Mouse (Mus musculus) gastrocnemius, adult 8-10 months (tissue): ENCODE results near the gene Ttc19. TPM values are rescaled to one million over a fixed set of nuclear protein-coding genes. Genes with fewer than 3 reads are reported as not detected.

Experiments used
- total RNA-seq, 4 experiments: library from RNA; stranded (reverse); gene quantifications; 2 replicates each; pipeline ENCODE4 v1.2.4; 2022

Ttc19 gene
- total RNA-seq, 4 experiments from 2014 or later, result 37.5 to 45.7 (median 40.5) TPM

Other genes with a start within 250 kb of the Ttc19 start
- under 1 TPM; 0.24 to 0.61 (median 0.37) TPM for gene Adora2b, start 32.5 kb upstream of the Ttc19 start, total RNA-seq
- gene Zswim7, start 98 bp upstream of the Ttc19 start, total RNA-seq, result 10 to 100 TPM; 44.3 to 51.0 (median 47.8) TPM
- 1 to 10 TPM; 1.6 to 1.9 (median 1.8) TPM for gene Pigl, start 177.0 kb downstream of the Ttc19 start, total RNA-seq
- gene Ncor1, start 177.1 kb downstream of the Ttc19 start, total RNA-seq, result 100 to 1,000 TPM; 114 to 145 (median 126) TPM